Mouse (Mus musculus): ENCODE measurements around the gene Plpp4. TPM values are rescaled to one million over a fixed set of nuclear protein-coding genes. Genes with fewer than 3 reads are reported as not detected.

Gene Plpp4
- polyA plus RNA-seq, 1 experiment from 2014 or later = 0.49 TPM

DNA sequence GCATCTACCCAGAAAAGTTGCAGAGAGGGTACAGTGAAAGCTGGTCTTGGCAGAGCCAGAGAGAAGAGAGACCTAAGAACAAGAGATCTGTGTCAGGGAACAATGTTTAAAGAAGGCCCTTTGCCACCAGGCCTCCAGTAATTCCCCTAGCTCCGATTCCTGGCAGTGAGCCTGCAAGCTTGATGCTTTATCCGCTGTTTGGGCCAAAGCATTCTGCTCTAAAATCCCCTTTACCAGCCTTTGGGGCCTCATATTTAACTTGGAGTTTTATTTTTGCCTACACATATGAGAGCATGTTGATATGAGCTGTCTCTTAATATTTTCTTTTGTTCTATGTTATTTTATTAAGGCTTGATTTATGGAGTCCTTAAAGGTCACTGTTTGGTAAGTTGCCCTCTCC, 57.1 kb downstream of the Plpp4 start:
- ATAC-seq (replicated peaks; ENCODE audit: extremely low read depth, insufficient read depth, low FRiP score) = no peak
- Histone ChIP-seq H3K27me3 (ENCODE audit: control insufficient read depth, insufficient read depth, low read length) (no peaks in the 10 kb centered on the region), H3K27ac (ENCODE audit: low read length) (no peak overlapping the region), H3K9me3 (replicated peaks; ENCODE audit: control insufficient read depth, low read length) (no peaks in the 10 kb centered on the region), H3K4me2 (ENCODE audit: low read depth, low read length) (no peak overlapping the region), H3K9ac (ENCODE audit: low read length) (no peak overlapping the region), H3K36me3 (ENCODE audit: control insufficient read depth, insufficient read depth) (no peaks in the 10 kb centered on the region), H3K4me3 (ENCODE audit: low read length) (no peak overlapping the region), H3K4me1 (ENCODE audit: control insufficient read depth, insufficient read depth, low read length) (no peaks in the 10 kb centered on the region)
- 57% methylated on average over 2 of the region's 2 CpGs for WGBS

DNA sequence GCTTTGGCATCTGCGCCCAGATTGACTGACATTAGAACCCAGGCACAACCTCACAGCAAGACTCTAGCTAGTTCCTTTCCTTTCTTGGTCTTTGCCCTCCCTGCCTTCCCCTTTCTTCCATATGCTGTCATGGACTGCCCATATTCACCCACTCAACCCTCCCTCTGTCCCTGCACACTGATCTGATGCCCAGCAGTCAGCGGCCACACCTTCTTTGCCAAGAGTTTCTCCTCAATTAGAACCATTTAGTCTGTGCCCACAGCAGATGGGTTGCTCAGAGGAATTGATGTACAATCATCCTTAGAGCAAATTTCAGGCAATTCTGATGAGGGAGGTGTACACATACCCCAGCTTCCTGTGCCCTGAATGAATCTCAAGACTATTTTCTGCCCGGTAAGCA, 83.3 kb downstream of the Plpp4 start:
- H3K27me3 ChIP-seq (ENCODE audit: control insufficient read depth, insufficient read depth, low read length) = no peaks in the 10 kb centered on the region
- H3K4me3 ChIP-seq (ENCODE audit: low read length) = no peak overlapping the region
- no peak overlapping the region for H3K4me2 ChIP-seq (ENCODE audit: low read depth, low read length)
- WGBS = 84% methylated on average over 3 of the region's 3 CpGs
- H3K4me1 ChIP-seq (ENCODE audit: control insufficient read depth, insufficient read depth, low read length) = no peaks in the 10 kb centered on the region
- H3K9me3 ChIP-seq (replicated peaks; ENCODE audit: control insufficient read depth, low read length) = no peaks in the 10 kb centered on the region
- H3K27ac ChIP-seq (ENCODE audit: low read length) = no peak overlapping the region
- ATAC-seq (replicated peaks; ENCODE audit: extremely low read depth, insufficient read depth, low FRiP score) = no peak
- H3K36me3 ChIP-seq (ENCODE audit: control insufficient read depth, insufficient read depth) = no peaks in the 10 kb centered on the region
- H3K9ac ChIP-seq (ENCODE audit: low read length) = no peak overlapping the region

DNA sequence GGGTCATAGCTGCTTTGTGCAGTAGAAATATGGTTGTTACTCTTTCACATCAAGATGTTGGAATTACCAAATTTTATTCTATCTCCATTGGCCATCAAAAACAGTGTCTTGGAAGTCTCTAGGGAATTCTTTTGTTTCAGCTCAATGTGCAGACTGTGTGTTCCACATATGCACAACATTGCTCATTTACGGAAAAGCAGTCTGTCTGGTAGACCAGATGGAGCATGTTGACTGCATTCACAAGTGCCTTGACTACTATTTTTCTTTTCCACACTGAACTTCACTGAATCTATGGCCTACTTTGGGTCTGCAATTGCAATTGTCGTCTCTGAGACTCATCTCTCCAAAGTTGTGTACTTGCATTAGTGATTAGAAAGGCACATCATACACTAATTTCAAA, 98.7 kb downstream of the Plpp4 start:
- Histone ChIP-seq H3K9me3 (replicated peaks; ENCODE audit: control insufficient read depth, low read length) (no peaks in the 10 kb centered on the region), H3K36me3 (ENCODE audit: control insufficient read depth, insufficient read depth) (no peaks in the 10 kb centered on the region), H3K27me3 (ENCODE audit: control insufficient read depth, insufficient read depth, low read length) (no peaks in the 10 kb centered on the region), H3K9ac (ENCODE audit: low read length) (no peak overlapping the region), H3K4me2 (ENCODE audit: low read depth, low read length) (no peak overlapping the region), H3K4me1 (ENCODE audit: control insufficient read depth, insufficient read depth, low read length) (no peaks in the 10 kb centered on the region), H3K4me3 (ENCODE audit: low read length) (no peak overlapping the region), H3K27ac (ENCODE audit: low read length) (no peak overlapping the region)
- 74% methylated on average over 2 of the region's 2 CpGs for WGBS
- ATAC-seq (replicated peaks; ENCODE audit: extremely low read depth, insufficient read depth, low FRiP score) = no peak

DNA sequence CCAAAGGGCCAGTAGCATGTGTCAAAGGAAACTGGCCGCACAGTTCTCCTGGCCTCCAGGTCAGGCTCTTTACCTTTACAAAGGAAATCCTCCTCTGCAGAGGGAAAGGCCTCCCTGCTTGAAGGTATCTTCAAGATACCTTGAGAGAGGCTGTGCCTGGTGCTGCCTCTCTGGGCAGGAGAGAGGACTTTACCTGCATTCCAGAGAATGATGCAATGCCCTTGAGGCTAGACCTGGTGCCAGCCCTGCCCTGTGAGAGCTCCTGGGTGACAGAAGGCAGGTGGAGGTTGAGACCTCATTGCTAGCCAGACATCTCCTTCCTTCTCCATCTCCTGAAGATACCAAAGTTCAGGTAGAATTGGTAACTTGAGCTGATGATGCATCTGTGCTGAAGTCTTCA, 118.5 kb downstream of the Plpp4 start:
- Histone ChIP-seq H3K27ac (ENCODE audit: low read length) (no peak overlapping the region), H3K4me3 (ENCODE audit: low read length) (no peak overlapping the region), H3K36me3 (ENCODE audit: control insufficient read depth, insufficient read depth) (no peaks in the 10 kb centered on the region), H3K4me2 (ENCODE audit: low read depth, low read length) (no peak overlapping the region), H3K27me3 (ENCODE audit: control insufficient read depth, insufficient read depth, low read length) (no peaks in the 10 kb centered on the region), H3K9me3 (replicated peaks; ENCODE audit: control insufficient read depth, low read length) (no peaks in the 10 kb centered on the region), H3K4me1 (ENCODE audit: control insufficient read depth, insufficient read depth, low read length) (no peaks in the 10 kb centered on the region), H3K9ac (ENCODE audit: low read length) (no peak overlapping the region)
- WGBS = 80% methylated on average over 1 of the region's 1 CpGs
- no peak for ATAC-seq (replicated peaks; ENCODE audit: extremely low read depth, insufficient read depth, low FRiP score)

DNA sequence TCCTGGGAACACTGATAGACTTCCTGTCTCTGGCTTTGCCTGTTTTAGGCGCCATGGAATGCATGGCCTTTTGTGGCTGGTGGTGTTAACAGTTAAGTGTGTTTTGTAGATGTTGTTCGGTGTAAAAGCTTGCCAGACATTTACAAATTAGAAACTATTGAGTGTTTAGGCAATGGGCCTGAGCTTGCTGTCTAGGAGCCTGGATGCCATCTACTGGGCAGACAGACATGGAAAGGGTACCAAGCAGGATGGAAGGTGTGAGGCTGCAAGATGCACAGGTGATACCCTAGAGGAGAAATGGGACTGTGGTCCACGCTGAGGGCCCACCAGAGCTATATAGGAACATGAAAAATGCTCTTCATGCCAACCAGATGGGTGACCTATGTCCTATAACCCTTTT, 128.3 kb downstream of the Plpp4 start:
- Histone ChIP-seq H3K4me2 (ENCODE audit: low read depth, low read length) (no peak overlapping the region), H3K4me3 (ENCODE audit: low read length) (no peak overlapping the region), H3K9ac (ENCODE audit: low read length) (no peak overlapping the region), H3K9me3 (replicated peaks; ENCODE audit: control insufficient read depth, low read length) (no peaks in the 10 kb centered on the region), H3K27ac (ENCODE audit: low read length) (no peak overlapping the region), H3K4me1 (ENCODE audit: control insufficient read depth, insufficient read depth, low read length) (no peaks in the 10 kb centered on the region), H3K36me3 (ENCODE audit: control insufficient read depth, insufficient read depth) (no peaks in the 10 kb centered on the region), H3K27me3 (ENCODE audit: control insufficient read depth, insufficient read depth, low read length) (no peaks in the 10 kb centered on the region)
- no peak for ATAC-seq (replicated peaks; ENCODE audit: extremely low read depth, insufficient read depth, low FRiP score)
- 59% methylated on average over 3 of the region's 3 CpGs for WGBS

DNA sequence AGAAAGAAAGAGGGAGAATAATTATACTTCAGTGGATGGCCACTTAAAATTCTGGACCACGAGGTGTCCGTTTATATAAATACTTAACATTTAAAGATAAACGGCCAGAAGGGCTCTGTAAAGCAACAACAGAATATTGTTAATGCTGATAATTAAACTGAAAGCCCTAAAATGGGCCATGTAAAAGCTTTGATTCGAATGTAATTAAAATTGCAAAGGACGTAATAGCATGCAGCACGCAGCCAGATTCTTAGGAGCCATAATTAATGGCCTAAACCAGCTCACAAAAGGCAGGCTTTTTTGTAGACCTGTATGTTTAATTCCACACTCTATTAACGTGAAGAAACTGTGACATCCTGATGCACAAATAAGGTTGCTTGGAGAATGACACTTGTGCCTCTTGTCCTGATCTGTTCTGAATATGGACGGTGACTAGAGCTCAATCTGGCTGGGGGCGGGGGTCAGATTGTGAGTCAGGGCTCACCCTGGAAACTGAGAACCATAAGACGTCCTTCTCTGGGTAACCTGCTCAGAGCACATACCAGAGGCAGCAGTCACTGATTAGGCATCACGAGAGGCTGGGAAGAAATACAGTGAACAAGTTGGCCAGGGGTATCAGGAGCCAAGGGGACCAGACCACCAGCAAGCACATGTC, 136.1 kb downstream of the Plpp4 start:
- no peak overlapping the region for H3K9ac ChIP-seq (ENCODE audit: low read length)
- H3K4me2 ChIP-seq (ENCODE audit: low read depth, low read length) = no peak overlapping the region
- no peak overlapping the region for H3K27ac ChIP-seq (ENCODE audit: low read length)
- 67% methylated on average over 11 of the region's 11 CpGs for WGBS
- no peaks in the 10 kb centered on the region for H3K36me3 ChIP-seq (ENCODE audit: control insufficient read depth, insufficient read depth)
- no peaks in the 10 kb centered on the region for H3K27me3 ChIP-seq (ENCODE audit: control insufficient read depth, insufficient read depth, low read length)
- H3K9me3 ChIP-seq (replicated peaks; ENCODE audit: control insufficient read depth, low read length) = no peaks in the 10 kb centered on the region
- no peaks in the 10 kb centered on the region for H3K4me1 ChIP-seq (ENCODE audit: control insufficient read depth, insufficient read depth, low read length)
- ATAC-seq (replicated peaks; ENCODE audit: extremely low read depth, insufficient read depth, low FRiP score) = no peak
- no peak overlapping the region for H3K4me3 ChIP-seq (ENCODE audit: low read length)

DNA sequence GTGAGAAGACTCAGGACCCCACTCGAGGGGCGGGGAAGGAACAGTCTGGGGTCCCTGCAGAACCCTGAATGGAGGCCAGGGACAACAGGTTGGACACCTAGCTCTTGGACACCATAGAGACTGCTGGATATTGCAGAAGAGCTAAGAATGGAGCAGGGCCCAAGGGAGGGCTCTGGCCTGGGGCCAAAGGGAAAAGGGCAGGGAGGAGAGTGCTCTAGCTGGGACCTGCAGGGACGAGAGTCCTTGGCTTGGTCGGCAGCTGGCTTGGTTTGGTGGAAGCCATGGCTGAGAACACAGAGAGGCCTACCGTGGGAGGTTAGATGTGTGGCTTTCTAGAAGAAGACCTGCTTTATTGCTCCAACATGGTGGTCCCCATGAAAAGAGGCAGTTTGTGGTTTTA, 139.7 kb downstream of the Plpp4 start:
- no peak for ATAC-seq (replicated peaks; ENCODE audit: extremely low read depth, insufficient read depth, low FRiP score)
- WGBS = 73% methylated on average over 5 of the region's 5 CpGs
- Histone ChIP-seq H3K9me3 (replicated peaks; ENCODE audit: control insufficient read depth, low read length) (no peaks in the 10 kb centered on the region), H3K36me3 (ENCODE audit: control insufficient read depth, insufficient read depth) (no peaks in the 10 kb centered on the region), H3K4me1 (ENCODE audit: control insufficient read depth, insufficient read depth, low read length) (no peaks in the 10 kb centered on the region), H3K27ac (ENCODE audit: low read length) (no peak overlapping the region), H3K4me3 (ENCODE audit: low read length) (no peak overlapping the region), H3K4me2 (ENCODE audit: low read depth, low read length) (no peak overlapping the region), H3K27me3 (ENCODE audit: control insufficient read depth, insufficient read depth, low read length) (no peaks in the 10 kb centered on the region), H3K9ac (ENCODE audit: low read length) (no peak overlapping the region)

DNA sequence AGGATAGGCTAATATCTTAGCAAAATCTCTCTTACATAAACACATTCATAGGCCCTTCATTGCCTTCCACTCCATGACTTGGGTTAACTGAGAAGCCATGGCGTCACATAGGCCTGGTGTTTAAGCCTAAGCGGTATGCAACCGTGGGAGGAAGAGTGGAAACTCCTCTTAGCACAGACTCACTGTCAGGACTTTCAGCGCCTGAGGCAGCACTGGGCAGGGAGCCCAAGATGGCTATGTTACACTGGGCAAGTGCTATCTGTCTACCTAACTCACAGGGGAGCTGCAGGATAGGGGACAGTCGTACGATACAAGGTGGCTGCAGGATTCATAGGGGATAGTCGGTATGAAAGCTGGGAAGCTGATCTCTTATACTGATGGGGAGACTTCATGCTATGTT, 142.2 kb downstream of the Plpp4 start:
- 69% methylated on average over 7 of the region's 7 CpGs for WGBS
- H3K9ac ChIP-seq (ENCODE audit: low read length) = no peak overlapping the region
- no peak overlapping the region for H3K4me3 ChIP-seq (ENCODE audit: low read length)
- H3K27ac ChIP-seq (ENCODE audit: low read length) = no peak overlapping the region
- no peaks in the 10 kb centered on the region for H3K27me3 ChIP-seq (ENCODE audit: control insufficient read depth, insufficient read depth, low read length)
- H3K9me3 ChIP-seq (replicated peaks; ENCODE audit: control insufficient read depth, low read length) = no peaks in the 10 kb centered on the region
- no peaks in the 10 kb centered on the region for H3K36me3 ChIP-seq (ENCODE audit: control insufficient read depth, insufficient read depth)
- no peak for ATAC-seq (replicated peaks; ENCODE audit: extremely low read depth, insufficient read depth, low FRiP score)
- no peak overlapping the region for H3K4me2 ChIP-seq (ENCODE audit: low read depth, low read length)
- H3K4me1 ChIP-seq (ENCODE audit: control insufficient read depth, insufficient read depth, low read length) = no peaks in the 10 kb centered on the region

DNA sequence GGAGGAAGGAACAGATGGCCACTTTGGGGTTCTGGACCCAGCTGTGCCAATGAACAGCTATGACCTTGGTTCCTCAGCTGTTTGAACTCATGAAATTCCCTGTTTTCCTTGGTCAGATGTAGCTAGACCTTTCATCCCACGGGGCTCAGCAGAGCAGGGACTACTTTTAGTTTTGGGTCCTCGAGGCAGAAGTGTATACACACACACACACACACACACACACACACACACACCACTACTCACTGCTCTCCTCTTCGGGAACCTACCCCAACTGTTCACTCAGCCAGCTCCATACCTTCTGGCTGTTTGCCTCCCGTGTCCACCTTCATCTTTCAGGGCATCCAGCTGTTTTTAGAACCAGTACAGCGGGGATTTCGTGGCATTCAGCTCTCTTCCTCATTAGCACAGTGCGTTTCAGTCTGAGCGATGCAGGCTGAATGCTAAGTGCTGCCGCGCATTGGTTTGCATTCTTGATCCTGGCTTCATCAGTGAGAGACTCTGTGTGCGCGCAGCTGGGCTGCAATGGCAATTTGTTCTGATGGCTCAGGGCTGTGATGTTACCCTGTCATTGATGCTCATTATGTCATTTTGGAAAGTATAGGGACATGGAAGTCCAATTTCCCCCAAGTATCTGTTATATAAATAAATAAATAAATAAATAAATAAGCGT, 146.0 kb downstream of the Plpp4 start:
- WGBS = 87% methylated on average over 13 of the region's 13 CpGs
- H3K4me3 ChIP-seq (ENCODE audit: low read length) = no peak overlapping the region
- no peaks in the 10 kb centered on the region for H3K27me3 ChIP-seq (ENCODE audit: control insufficient read depth, insufficient read depth, low read length)
- no peak overlapping the region for H3K27ac ChIP-seq (ENCODE audit: low read length)
- H3K4me2 ChIP-seq (ENCODE audit: low read depth, low read length) = no peak overlapping the region
- no peaks in the 10 kb centered on the region for H3K36me3 ChIP-seq (ENCODE audit: control insufficient read depth, insufficient read depth)
- no peaks in the 10 kb centered on the region for H3K9me3 ChIP-seq (replicated peaks; ENCODE audit: control insufficient read depth, low read length)
- no peak overlapping the region for H3K9ac ChIP-seq (ENCODE audit: low read length)
- H3K4me1 ChIP-seq (ENCODE audit: control insufficient read depth, insufficient read depth, low read length) = no peaks in the 10 kb centered on the region
- ATAC-seq (replicated peaks; ENCODE audit: extremely low read depth, insufficient read depth, low FRiP score) = no peak
